Mouse (Mus musculus) stomach, postnatal 0 days (tissue): ENCODE data around the gene Itga4.

Experiments
- CTCF ChIP-seq: IDR thresholded peaks from 2 replicates; pipeline ENCODE4 v1.5.1; 2016; ENCODE audit warnings: antibody characterized with exemption, low read depth, mild to moderate bottlenecking, moderate library complexity
- EP300 ChIP-seq: optimal IDR thresholded peaks from 2 replicates; pipeline ENCODE3; 2016; ENCODE audit warnings: antibody characterized with exemption

DNA sequence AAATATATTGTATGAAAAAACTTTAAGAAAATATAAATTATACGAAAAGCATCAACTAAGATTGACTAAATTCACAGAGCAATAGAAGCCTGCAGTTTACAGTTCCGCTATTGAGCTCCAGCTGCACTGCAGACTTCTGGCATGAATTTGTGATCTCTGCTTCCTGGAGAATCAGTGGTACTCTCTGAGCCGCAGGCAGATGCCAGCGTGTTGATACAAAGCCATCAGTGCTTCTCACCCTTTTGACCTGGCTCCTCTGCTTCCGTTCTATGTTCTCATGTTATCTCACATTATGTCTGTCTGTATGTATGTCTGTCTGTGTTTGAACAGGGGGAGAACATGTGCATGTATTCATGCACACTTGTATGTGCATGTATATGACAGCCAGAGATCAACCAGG is 6.9 kb upstream of the Itga4 start:
- TF ChIP-seq CTCF, result no peak
- no peak for TF ChIP-seq EP300
